Mouse (Mus musculus): ENCODE measurements around the gene Galntl6.

Galntl6 gene

DNA sequence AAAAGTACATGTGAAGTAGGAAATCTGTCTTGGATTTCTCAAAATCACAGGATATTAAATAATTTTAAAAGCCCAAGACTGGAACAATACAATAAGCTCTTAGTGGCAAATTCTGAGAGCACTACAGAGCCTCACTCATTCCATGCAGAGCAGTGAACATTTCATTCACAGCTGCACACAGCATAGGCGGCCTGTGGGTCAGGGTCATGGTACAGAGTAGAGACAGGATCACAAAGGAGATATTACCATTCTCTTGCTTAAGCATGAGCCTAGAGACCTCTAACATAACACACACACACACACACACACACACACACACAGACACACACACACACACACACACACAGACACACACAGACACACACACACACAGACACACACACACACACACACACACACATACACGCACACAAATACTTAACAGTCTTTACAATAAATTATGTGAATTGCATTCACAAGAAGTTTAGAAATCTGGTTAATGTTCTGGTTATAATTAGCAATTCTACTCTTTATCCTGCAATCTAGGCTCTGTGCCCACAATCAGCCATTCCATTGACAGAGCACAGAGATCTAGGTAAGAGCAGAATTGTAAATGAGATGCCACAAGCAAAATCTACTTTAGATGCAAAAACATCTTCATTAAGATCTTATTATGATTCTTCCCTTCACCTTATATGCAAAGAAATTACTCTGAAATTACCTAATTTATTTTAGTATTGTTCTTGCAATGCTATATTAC lies 653.7 kb downstream of the Galntl6 start:
- no peak for DNase-seq (ENCODE audit: low spot score)

DNA sequence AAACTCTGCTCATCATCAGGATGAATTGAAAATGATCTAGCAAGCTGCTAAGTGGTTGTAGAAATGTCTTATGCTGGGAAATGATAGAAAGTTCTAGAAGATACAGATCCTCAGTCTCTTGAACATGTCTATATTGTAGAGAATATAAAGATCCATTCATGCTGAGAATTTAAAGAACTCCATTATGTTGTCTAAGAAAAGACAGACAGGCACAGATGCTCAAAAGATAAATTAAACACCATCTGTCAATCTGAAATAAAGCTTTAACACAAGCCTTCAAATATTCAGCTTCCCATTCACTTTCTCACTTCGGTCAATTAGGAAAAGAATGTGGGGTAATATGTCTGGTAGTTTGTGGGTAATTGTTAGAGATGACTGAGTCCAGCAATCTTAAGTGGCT lies 658.8 kb downstream of the Galntl6 start:
- DNase-seq (ENCODE audit: low spot score) = no peak

DNA sequence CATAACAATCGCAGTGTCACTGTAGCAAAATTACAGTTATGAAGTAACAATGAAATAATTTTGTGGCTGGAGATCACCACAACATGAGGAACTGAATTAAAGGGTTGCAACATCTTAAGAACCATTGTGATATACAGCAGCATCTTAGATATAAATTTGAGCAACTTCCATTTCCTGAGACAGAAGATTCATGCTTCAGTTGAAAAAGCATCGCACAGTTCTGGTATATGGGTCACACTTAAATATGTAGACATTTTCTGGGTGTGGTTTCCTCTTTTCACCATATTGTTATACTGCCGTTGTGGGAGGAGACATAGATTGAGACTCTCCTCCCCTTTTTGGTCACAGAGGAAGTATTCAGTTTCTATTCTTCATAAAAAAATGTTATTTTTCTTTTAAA lies 667.6 kb downstream of the Galntl6 start:
- no peak for DNase-seq (ENCODE audit: low spot score)

DNA sequence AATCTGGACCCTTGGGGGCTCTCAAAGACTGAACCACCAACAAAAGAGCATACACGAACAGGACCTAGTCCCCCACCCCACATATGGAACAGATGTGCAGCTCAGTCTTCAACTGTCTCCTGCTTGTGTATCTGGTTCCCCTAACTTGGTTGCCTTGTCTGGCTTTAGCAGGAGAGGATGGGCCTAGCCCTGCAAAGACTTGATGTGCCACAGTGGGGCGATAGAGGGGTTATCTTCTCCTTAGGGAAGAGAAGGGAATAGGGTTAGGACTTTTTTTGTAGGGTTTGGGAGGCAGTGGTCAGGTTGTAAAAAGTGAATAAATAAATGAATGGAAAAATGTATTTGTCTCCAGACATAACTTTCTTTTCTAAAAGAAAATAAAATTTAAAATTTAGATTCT lies 678.2 kb downstream of the Galntl6 start:
- DNase-seq (ENCODE audit: low spot score) = no peak

DNA sequence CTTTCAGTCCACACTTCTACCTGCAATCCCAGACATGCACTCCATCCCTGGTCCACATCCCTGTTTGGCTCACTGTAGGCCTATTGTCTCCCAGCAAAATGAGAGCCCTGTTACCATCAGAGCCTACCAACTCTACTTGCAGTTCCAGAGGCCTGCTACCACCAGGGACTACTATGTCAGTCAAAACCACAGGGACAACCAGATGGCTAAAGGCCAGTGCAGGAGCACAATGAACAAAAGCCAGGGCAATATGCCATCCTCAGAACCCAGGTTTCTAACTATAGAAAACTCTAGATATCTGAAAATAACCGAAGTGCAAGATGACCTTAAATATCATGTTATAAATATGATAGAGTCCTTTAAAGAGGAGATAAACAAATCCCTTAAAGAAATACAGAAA lies 683.7 kb downstream of the Galntl6 start:
- DNase-seq (ENCODE audit: low spot score) = no peak

DNA sequence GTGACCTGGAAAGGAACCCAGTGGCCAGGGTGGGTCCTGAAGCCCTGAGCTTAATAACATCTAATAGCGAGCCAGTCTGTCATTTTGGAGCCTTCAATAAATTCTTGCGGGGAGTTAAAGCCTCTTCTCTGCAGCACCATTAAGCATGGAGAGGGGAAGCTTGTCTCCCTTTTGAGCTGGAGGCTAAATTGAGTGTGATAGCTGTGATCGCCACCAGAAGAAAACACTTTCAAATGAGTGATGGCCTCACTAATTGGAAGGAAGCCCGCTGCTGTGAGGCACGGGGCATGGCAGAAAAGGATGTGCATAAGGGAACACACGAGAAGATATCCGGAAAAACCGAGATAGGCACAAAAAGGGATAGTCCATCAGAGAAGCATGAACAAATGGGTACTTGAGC lies 694.6 kb downstream of the Galntl6 start:
- DNase-seq (ENCODE audit: low spot score) = no peak

DNA sequence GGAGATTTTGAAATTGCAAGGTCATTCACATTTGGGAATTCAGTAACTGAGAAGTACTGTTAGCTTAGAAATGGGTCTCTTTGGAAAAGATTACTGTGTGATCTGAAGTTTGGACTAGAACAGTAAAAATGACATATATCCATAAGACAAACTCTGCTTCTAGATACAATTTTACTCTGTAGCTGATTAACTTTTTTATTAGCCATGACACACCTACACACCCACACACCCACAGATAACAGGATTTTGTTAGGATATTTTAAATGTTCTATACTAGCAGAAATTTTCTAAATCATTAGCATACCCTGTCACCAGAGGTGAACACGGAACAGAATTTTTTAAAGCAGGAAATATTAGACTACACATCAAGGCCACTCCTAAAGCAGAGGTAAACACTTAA lies 722.7 kb downstream of the Galntl6 start:
- no peak for DNase-seq (ENCODE audit: low spot score)

DNA sequence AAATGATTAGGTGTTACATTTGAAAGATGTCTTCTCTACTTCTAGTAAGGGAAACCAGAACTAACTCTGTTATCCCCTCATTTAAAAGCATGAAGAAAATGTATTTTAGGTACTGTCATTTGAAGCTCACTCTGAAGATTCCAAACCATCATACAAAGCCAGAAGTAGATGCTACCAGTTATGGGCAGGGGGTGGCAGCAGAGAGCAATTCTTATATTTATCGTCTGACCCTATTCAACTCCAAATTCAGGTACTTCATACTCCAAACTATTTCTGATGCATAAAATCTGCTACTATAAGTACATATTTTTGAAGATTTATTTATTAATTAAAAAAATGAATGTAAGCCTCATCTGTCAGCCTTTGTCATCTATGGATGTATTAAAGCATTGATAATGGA lies 765.5 kb downstream of the Galntl6 start:
- peak; percentile 1 for DNase-seq (ENCODE audit: low spot score)

DNA sequence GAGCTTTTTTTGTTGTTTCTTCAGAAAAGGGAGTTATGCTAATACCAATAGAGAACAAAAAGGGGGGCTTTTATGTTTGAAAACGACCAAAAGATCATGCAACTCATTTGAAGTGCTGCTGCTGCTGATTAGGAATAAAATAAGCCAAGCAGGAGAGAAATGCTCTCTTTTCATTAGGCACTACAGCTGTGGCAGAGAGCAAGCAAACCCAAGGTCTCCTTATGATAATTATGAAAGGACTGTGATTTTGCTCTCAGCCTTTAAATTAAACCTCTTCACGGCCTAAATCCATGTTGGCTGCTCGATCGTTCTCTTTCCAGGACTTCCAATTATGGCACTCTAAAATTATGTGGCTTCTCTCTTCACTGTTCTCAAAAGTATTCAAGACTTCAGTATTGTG lies 825.7 kb downstream of the Galntl6 start:
- no peak for DNase-seq (ENCODE audit: low spot score)

DNA sequence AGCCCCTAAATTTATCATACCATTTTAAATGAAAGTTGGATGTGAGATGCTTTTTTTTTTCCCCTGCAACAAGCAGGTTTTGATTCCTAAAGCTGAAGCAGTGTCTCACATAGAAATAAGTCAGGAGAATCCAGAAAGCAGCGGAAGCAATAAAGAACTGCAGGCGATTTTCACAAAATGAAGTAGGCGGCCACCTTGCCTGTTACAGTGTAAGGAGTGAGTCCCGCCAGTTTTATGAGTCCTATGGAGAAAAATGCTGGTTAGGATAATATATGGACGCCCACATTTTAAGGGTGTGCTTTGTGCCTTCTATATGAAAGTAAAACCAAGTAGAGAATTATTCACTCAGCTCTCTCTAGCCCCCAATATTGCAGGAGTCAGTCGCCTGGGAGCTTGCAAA lies 827.5 kb downstream of the Galntl6 start:
- no peak for DNase-seq (ENCODE audit: low spot score)

DNA sequence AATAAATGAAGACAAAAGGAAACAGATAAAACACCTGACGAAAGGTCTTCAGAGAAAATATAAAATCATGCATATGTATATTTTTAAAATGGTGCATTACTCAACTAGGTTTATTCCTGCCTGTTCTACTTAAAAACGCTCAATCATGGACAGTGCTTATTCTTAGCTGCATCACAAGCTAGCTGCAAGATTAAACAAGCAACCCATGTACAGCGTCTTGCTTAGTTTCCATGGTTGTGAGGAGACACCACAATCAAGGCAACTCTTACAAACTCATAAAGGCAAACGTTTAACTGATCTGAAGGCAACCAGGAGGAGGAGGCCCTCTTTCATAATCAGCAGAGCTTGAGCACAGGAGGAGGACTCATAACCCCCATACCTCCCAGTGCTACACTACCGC lies 830.7 kb downstream of the Galntl6 start:
- DNase-seq (ENCODE audit: low spot score) = no peak

DNA sequence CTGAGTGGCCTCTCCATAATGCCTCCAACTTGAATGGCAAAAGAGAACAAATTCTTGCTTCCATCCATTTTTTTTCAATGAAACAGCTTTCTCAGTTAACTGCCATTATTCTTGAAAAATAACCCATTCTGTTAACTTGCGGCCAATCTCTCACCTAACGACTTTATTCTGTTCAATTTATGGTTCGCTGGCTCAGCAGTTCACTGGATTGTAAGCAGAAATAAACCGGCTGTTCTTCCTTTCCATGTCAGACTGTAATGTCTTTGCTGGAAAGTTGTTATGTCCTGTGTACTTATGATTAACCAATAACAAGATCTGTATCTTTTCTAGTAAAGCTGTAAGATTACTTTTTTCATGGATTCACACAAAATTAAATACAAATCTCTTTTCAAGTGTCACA lies 837.8 kb downstream of the Galntl6 start:
- DNase-seq (ENCODE audit: low spot score) = no peak

DNA sequence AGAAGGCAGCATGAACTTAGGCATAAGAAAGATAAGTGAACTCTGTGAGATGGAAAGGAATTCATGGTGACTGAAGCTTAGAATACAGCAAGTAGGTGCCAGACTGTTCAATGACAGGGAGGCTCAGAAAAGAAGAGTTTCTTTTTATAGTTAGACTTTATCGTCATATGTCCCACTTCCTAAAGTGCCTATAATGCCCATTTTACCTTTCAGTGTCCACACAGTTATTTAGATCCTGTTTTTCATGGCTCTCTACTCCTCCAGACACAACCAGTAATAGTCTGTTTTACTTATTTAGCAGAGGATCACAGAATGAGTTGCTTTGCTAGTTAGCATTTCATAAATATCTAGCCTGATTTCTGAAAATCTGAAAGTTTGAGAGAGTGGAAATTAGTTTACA lies 838.7 kb downstream of the Galntl6 start:
- DNase-seq (ENCODE audit: low spot score) = no peak

DNA sequence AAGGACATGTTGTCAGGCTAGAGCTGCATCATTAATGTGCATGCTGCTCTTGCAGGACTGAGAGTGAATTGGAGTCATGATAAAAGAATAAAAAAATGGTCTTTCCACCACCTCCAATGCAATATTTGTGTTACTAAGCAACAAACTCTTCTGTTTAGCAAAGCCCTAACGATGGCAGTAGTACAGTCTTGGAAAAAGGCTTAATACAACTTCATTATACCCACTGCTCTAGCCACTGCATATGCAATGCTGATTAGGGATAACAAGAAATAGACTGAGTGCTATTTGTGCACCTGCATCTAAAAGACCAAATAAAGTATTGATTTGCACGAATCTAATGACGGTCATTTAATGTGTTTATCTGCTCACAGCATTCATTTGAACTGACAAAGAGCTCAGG lies 880.2 kb downstream of the Galntl6 start:
- no peak for DNase-seq (ENCODE audit: low spot score)

DNA sequence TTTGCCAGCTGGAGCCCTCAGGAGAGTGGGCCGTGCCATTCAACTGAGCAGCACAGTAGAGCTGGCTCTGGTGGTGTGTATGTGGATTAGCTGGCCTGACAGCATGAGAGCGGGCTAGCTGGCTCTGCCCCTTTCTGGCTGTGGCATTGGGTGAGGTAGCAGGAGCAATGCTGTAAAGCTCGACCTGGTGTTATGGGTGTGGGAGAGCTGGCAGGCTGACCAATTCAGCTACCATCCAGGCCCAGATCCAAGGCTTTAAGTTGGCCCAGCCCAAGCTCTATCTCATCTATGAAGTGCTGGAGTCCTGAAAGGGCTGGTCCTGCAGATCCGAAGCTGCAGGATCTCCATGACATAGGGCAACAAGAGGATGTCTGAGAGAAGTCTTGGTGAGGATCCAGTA lies 886.9 kb downstream of the Galntl6 start:
- DNase-seq (ENCODE audit: low spot score) = no peak

DNA sequence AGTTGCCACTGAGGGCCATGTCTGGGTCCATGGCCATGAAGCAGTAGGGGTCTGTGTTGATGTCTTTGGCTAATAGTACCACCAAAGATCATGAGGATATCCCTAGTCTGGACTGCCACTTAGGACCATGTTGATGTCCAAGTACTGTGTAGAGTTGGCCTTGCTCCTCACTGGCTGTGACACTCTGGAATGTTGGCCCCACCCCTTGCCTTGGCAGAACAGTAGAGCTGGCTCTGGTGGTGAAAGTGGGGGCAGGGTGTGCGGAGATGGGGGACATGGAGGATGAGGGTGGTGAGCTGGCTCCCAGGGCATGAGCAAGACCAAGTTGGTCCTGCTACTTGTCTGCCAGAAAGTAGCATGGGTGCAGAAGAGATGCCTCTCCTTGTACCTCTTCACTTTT lies 887.3 kb downstream of the Galntl6 start:
- DNase-seq (ENCODE audit: low spot score) = no peak

DNA sequence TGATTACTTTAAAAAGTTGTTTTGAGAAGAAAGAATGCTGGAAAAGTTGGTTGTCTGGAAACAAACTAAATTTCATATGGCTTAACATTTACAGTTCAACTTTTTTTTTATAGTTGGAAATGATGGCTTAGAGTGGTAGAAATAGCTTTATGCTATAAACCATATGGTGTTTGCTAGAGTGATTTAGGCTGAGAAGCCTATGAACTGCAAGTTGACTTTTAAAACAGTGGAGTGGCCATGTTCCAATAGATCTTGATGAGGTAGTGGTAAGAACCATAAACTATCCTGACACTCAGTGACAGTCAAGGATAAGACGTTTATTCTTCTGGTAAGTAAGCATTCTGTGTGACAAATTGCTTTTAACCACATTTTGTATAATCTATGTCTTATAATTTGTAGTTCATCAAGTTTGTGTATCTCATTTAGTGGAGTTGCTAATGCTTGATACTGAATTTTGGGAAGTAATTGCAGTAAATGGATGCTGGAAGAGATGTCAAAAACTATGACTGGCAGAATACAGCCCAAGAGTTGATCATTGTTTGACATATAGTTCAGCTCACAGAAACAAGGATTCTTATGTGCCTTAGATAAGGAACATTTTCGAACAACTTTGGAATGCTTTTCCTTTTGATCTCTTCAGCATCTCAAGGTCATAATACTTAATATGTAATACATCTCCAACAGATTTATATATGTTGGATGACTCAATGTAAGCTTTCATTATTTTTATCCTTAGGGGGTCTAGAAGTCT lies 888.8 kb downstream of the Galntl6 start:
- no peak for DNase-seq (ENCODE audit: low spot score)

DNA sequence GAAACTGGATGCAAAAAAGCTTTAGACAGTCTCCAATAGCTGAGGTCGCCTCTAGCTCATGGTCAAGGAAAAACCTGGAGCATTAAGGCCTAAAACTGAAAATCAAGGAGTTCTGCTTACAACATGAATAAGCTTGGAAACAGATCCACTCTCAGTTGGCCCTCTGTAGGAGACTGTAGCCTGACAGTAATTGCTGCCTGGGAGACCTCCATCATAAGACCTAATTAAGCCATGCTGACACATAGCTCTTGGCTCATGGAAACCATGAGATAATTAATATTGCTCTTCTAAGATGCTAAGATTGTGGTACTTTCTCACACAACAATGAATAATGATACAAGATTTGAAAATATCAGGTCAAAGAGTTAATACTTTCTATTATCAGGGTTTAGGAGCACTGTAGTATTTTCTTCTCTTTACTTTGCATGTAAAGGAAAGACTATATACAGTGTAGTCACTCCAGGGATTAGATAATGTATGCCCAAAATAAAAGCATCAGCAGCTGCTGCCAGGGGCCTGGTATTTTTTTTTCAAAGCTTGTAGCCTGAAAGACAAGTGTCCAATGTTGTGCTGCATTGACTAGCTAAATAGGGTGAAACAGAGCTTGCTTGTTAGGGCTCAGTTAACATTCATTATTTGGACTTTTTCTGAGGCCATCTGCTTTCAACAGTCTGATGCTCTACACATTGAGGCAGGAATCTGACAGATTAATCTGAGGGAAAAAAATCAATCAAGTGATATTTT lies 922.8 kb downstream of the Galntl6 start:
- DNase-seq (ENCODE audit: low spot score) = no peak

DNA sequence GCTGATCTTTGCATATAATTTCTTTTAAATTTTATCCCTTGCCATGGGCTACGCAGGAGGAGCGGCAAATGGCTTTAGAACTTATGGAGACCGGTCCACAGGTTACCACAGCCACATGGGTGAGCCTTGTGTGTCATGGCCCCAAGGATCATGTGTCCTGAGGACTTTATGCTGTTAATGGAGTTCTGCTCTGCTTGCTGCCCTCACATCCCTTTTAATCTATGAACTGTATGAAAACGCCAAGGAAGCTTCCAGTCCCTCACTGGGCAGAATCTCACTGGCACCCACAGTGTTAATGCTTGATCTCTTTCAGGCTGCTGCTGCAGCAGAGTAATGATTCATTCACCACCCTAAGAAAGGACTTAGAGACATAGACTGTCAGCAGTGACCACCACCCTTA lies 935.1 kb downstream of the Galntl6 start:
- DNase-seq (ENCODE audit: low spot score) = no peak

DNA sequence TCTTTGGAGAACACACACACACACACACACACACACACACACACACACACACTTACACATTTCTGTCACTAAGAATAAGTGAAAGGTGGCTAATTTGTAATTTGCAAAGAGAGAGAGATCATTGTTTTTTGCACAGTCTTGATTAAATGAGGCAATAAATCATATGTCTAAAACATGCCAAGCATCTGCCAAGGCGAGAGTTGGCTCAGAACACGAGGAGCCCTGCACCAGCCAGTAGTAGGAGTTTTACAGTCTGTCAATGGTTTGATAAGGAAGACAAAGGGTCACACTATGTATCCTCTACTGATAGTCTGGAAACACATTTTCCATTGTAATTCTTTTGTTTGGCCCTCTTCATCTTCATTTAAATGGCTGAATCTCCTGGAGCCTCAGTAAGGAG lies 938.3 kb downstream of the Galntl6 start:
- no peak for DNase-seq (ENCODE audit: low spot score)

DNA sequence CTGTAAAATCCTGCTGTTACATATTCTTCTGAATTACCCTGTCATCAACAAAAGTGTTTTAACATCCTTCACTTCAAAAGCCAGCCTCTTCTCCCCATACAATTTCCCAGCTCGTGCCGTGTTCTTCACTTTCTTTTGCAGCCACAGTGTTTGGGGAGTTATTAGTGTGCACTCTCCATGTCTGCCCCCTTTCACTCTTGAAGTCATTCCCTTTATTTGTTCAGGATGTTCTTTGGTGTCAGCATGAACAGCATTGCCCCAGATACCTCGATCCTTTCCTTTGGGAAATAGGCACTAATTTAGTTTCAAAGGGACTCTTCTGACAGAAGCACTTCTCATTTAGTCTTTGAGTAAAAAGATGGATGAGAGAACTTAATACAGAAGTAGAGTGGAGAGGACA lies 939.6 kb downstream of the Galntl6 start:
- no peak for DNase-seq (ENCODE audit: low spot score)

DNA sequence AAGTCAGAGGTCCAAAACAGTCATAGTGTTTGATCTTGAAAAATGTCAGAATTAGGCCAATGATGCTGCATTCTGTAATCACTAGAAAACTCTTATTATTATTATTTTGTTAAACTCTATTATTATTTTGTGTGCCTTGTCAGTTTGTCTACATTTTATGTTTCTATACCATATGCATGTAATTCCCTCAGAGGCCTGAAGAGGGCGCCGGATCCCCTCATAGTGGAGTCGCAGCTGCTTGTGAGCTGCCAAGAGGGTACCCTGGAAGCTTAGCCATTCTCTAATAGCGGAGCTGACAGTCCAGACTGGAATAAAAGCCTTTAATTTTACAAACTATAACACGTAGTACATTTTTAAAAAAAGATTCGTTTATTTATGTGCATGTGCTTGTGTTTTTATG lies 945.8 kb downstream of the Galntl6 start:
- peak; percentile 1 for DNase-seq (ENCODE audit: low spot score)

DNA sequence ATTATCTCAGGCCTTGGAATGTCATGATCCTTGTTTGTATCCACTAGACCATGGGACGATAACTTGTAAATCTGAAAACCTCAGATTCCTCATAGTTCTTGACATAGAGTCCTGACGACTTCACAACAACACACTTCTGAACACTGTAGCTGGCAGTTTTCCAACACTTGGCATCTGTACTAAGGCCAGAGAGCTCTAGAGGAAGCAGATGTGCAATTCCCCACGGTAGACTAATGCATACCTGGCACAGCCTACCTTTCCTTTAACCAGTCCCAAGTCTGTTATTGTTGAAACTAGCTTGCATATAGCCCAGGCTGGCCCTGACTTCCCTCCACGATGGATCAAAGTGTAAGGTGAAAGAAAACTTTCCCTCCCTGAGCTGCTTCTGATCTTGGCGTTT lies 946.9 kb downstream of the Galntl6 start:
- DNase-seq (ENCODE audit: low spot score) = no peak
